Mouse (Mus musculus) heart, postnatal 0 days (tissue): ENCODE measurements at regions not wholly inside any gene's neighbourhood (a gene's known extent, or its start where the extent isn't known, plus 50 kb on each side); places are given as distances from the start of the nearest gene placed in this dataset.
"Not testable (repeated sequence)": the region's sequence is repeated elsewhere in the genome, so short reads cannot be mapped to it uniquely, and the experiment has no call there.

Source experiments
- ATAC-seq: fragments of 200-750 bp; cut with Nextera tagmentation; 2 replicates; pipeline ENCODE4 v1.8.0; 2017; ENCODE audit warnings: low read depth, moderate number of reproducible peaks, moderate library complexity; ENCODE audit not compliant: insufficient read depth
- DNase-seq: peaks from one replicate; pipeline ENCODE4 v3.0.0-alpha.2; 2016; ENCODE audit warnings: low spot score
- H3K27ac ChIP-seq: fragments of 300-500 bp; sonication (generic); 2 replicates; pipeline ENCODE4 v1.5.1; 2014; ENCODE audit warnings: low read depth, mild to moderate bottlenecking
- H3K27me3 ChIP-seq: fragments of 300-500 bp; sonication (generic); 2 replicates; pipeline ENCODE4 v1.6.1; 2014; ENCODE audit warnings: low read length, mixed read lengths; ENCODE audit not compliant: control insufficient read depth, insufficient read depth
- H3K36me3 ChIP-seq: fragments of 300-500 bp; sonication (generic); replicated peaks from 2 replicates; pipeline ENCODE4 v1.6.1; 2014; ENCODE audit warnings: low read length, mixed read lengths; ENCODE audit not compliant: control insufficient read depth, insufficient read depth
- H3K4me1 ChIP-seq: fragments of 300-500 bp; sonication (generic); 2 replicates; pipeline ENCODE4 v1.6.1; 2014; ENCODE audit warnings: antibody characterized with exemption; ENCODE audit not compliant: control insufficient read depth, insufficient read depth
- H3K4me2 ChIP-seq: fragments of 300-500 bp; sonication (generic); 2 replicates; pipeline ENCODE4 v1.6.1; 2014; ENCODE audit warnings: low read depth, mild to moderate bottlenecking, low read length, moderate library complexity
- H3K4me3 ChIP-seq: fragments of 300-500 bp; sonication (generic); 2 replicates; pipeline ENCODE4 v1.5.1; 2014; ENCODE audit warnings: low read depth, low read length
- H3K9ac ChIP-seq: fragments of 300-500 bp; sonication (generic); replicated peaks from 2 replicates; pipeline ENCODE4 v1.6.1; 2014; ENCODE audit warnings: low read depth, low read length, mixed read lengths
- H3K9me3 ChIP-seq: fragments of 300-500 bp; sonication (generic); replicated peaks from 2 replicates; pipeline ENCODE4 v1.6.1; 2016; ENCODE audit warnings: low read length; ENCODE audit not compliant: control insufficient read depth
- CTCF ChIP-seq: IDR thresholded peaks from 2 replicates; pipeline ENCODE4 v1.5.1; 2016; ENCODE audit warnings: antibody characterized with exemption, control low read depth, low read depth
- EP300 ChIP-seq: IDR thresholded peaks from 2 replicates; pipeline ENCODE4 v1.6.1; 2016; ENCODE audit warnings: antibody characterized with exemption, low read depth
- WGBS: fragments of 180-500 bp; shearing (Covaris S2); extraction: QIAGEN DNeasy Blood & Tissue Kit; methylation state at CpG from one replicate; pipeline ENCODE4 v1.1.7; 2014; 5-methylcytosine and 5-hydroxymethylcytosine counted together

DNA sequence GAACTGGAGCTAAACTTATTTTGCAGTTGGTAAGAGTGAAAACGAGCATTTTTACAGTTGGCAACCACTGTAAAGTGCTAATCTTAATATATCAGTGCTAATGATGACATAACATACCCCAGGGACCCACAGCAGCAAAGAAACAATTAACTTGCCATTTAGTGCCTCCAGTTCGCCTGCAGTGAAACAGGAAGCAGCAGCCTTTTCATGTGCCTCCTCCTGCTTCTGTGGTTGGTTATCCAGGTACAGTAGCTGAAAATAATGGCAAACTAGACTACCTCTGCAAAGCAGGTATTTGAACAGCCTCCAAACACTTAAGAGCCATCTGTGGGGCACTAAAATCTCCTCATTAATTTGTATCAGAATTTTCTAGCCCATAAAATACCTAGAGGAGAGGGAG lies 584.8 kb upstream of the Pfkp start:
- H3K27me3 ChIP-seq: no peaks in the 10 kb centered on the region
- H3K4me3 ChIP-seq: no peak overlapping the region
- no peak for TF ChIP-seq EP300
- TF ChIP-seq CTCF: no peak
- DNase-seq: no peak
- no peak overlapping the region for H3K9ac ChIP-seq
- no peak overlapping the region for H3K27ac ChIP-seq
- 17% methylated on average over 2 of the region's 2 CpGs for WGBS
- no peak for ATAC-seq
- no peaks in the 10 kb centered on the region for H3K9me3 ChIP-seq
- no peaks in the 10 kb centered on the region for H3K4me1 ChIP-seq
- H3K36me3 ChIP-seq: no peaks in the 10 kb centered on the region
- H3K4me2 ChIP-seq: no peak overlapping the region

DNA sequence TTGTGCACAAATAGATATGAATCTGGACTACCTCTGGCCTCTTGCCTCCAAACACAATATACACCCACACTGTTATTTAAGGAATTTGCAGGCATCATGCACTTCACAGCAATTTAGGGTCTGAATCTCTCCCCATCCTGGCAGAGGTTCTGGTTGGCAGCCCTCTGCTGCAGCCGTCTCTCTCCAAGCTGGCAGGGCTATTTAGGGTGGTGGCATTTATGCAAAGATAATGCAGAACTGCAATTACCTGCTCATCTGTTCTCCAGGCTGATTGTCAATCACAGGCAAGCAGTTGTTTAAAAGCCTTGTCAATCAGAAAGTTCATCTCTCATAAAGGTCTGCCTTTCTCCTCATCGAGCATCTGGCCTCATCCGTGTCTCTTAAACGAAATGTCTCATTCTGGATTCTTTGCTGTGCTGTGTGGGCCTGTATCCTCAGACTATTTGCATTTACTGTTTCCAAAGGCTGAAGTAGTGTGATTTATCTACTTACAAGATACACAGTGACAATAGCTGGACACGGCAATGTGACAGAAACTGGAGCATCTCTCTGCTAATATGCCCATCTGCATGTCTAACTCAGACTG lies 558.1 kb upstream of the Pfkp start:
- no peaks in the 10 kb centered on the region for H3K36me3 ChIP-seq
- no peak overlapping the region for H3K4me3 ChIP-seq
- no peak for TF ChIP-seq CTCF
- no peak for TF ChIP-seq EP300
- H3K9ac ChIP-seq: no peak overlapping the region
- ATAC-seq (no peak), DNase-seq (no peak)
- 80% methylated on average over 5 of the region's 5 CpGs for WGBS
- no peaks in the 10 kb centered on the region for H3K4me1 ChIP-seq
- no peaks in the 10 kb centered on the region for H3K9me3 ChIP-seq
- no peak overlapping the region for H3K27ac ChIP-seq
- H3K27me3 ChIP-seq: no peaks in the 10 kb centered on the region
- H3K4me2 ChIP-seq: no peak overlapping the region

DNA sequence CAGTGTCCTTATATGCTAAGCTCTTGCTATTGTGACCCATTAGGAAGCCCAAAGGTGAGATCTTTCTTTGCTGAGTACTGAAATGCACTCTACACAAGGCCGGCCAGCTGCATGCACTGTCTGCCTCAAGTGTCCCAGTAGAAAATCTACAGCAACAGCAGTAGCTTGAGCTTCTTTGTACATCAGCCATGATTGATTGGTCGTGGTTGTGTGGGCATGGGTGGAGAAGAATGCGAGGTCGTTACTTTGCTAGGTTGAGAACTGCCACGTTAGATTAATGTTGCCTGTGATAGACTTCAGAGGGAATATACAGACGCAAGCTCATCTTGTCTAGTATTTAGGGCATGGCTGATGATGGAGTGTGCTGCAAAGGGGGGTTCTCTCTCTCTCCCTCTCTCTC lies 547.4 kb upstream of the Pfkp start:
- H3K4me2 ChIP-seq: no peak overlapping the region
- ATAC-seq (no peak), DNase-seq (no peak)
- H3K9me3 ChIP-seq: no peaks in the 10 kb centered on the region
- no peak overlapping the region for H3K9ac ChIP-seq
- 71% methylated on average over 6 of the region's 6 CpGs for WGBS
- H3K27ac ChIP-seq: no peak overlapping the region
- no peaks in the 10 kb centered on the region for H3K36me3 ChIP-seq
- H3K27me3 ChIP-seq: no peaks in the 10 kb centered on the region
- H3K4me1 ChIP-seq: no peaks in the 10 kb centered on the region
- no peak overlapping the region for H3K4me3 ChIP-seq
- TF ChIP-seq CTCF (no peak), EP300 (no peak)

DNA sequence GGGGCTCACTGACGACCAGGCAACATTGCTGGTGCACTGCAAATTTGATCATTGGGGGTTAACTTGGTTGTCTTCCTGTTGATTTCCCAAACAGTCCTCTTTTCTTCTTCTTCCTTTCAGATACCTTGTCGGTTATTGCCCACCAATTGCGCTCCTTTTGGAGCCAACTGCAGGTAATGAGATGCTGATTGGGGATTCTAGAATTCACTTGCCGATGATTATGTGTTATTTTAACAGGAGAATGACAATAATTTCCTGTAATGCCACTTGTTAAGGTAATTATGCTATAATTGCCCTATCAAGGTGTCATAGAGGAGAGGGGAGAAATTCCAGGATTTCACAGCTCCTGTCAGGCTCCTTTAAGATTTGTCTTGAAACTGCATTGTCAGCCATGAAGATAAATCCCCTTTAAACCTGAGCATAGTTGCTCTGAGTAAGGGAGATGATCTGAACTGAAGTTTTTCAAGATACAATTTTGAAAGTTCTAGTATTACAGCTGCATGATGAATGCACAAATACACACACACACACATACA lies 533.7 kb upstream of the Pfkp start:
- DNase-seq (no peak), ATAC-seq (no peak)
- Histone ChIP-seq H3K36me3 (no peaks in the 10 kb centered on the region), H3K9ac (no peak overlapping the region), H3K9me3 (no peaks in the 10 kb centered on the region), H3K4me1 (no peaks in the 10 kb centered on the region), H3K27ac (no peak overlapping the region), H3K4me2 (no peak overlapping the region), H3K27me3 (no peaks in the 10 kb centered on the region), H3K4me3 (no peak overlapping the region)
- WGBS: 63% methylated on average over 4 of the region's 4 CpGs
- TF ChIP-seq CTCF (no peak), EP300 (no peak)

DNA sequence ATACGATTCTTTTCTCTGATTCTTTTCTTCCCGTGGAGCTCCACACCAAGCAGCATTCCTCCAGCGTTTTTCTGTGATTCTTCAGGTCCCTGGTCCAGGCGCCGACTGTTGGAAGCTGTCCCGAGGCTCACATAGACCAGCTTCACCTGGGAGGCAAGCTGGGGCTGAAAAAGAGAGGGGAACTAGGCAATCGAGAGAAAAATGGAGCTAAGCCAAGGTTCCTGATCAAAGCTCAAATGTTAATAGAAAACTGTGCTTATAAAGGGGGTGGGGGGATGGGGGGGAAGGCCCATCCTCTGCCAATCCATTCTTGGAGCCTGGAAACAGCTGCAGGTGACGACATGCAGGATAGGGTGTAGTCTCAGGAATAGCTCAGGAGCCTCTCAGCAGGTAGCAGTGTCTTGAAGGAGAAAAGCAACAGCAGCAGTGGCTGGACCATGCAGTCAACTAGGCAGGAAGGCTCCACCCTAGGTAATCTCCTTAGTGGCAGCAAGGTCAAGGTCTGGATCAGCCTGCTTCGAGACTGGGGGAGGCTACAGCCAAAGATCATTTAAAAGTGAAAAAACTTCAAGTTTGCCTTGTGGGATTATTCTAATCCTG lies 527.1 kb upstream of the Pfkp start:
- no peaks in the 10 kb centered on the region for H3K4me1 ChIP-seq
- ATAC-seq: no peak
- WGBS: 57% methylated on average over 9 of the region's 9 CpGs
- H3K27me3 ChIP-seq: no peaks in the 10 kb centered on the region
- H3K9ac ChIP-seq: no peak overlapping the region
- H3K4me3 ChIP-seq: no peak overlapping the region
- no peaks in the 10 kb centered on the region for H3K36me3 ChIP-seq
- H3K27ac ChIP-seq: no peak overlapping the region
- no peak for DNase-seq
- no peak overlapping the region for H3K4me2 ChIP-seq
- 0 out of 2 replicates have a peak, but pooled peaks cover 3% of the 10 kb centered on the region for H3K9me3 ChIP-seq
- TF ChIP-seq CTCF (no peak), EP300 (no peak)

DNA sequence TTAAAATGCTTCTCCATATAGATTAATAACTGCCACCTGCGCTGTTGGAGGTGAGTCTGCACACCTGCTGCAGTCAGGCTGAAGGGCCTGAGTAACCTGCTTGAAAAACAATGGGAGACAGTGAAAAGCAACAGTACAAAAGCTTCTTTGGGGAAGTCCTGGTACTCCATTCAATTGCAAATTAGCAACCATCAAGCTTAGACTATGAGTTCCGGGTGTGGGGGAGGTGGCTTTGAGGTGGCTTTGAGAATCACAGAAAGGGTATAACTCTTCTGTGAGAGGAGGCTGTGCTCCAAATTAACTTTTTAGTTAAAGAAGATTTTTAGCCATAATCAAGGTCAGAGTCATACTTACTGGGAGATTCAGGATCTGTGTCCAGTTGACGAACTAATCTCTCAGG lies 521.5 kb upstream of the Pfkp start:
- not testable (repeated sequence) for H3K4me3 ChIP-seq, H3K4me2 ChIP-seq, H3K27me3 ChIP-seq, DNase-seq, H3K9me3 ChIP-seq, ATAC-seq, H3K36me3 ChIP-seq, H3K4me1 ChIP-seq, H3K9ac ChIP-seq, H3K27ac ChIP-seq
- 77% methylated on average over 3 of the region's 3 CpGs for WGBS
